Mouse (Mus musculus) cerebellum, adult 2 months (tissue): ENCODE measurements around the gene Ms4a2. TPM values are rescaled to one million over a fixed set of nuclear protein-coding genes. Genes with fewer than 3 reads are reported as not detected.

ENCODE experiments used
- DNase-seq, 2 experiments: peaks; one replicate each; pipeline ENCODE4 v3.0.0; 2021
- H3K27ac ChIP-seq: fragments of 200-500 bp; 2 replicates; pipeline ENCODE4 v1.5.1; 2012; ENCODE audit warnings: low read length, control low read depth, inconsistent platforms; ENCODE audit not compliant: insufficient read depth
- H3K27me3 ChIP-seq: fragments of 200-500 bp; 2 replicates; pipeline ENCODE4 v1.6.1; 2012; ENCODE audit warnings: inconsistent platforms, mild to moderate bottlenecking, low read length, moderate library complexity; ENCODE audit not compliant: control insufficient read depth, insufficient read depth
- H3K4me1 ChIP-seq: fragments of 200-500 bp; 2 replicates; pipeline ENCODE4 v1.6.1; 2011; ENCODE audit warnings: low read length; ENCODE audit not compliant: control insufficient read depth, insufficient read depth
- H3K4me3 ChIP-seq: fragments of 200-500 bp; replicated peaks from 2 replicates; pipeline ENCODE3; 2011; ENCODE audit warnings: mild to moderate bottlenecking, low read depth, low read length, control low read depth; ENCODE audit not compliant: insufficient read depth
- CTCF ChIP-seq: fragments of 200-500 bp; IDR thresholded peaks from 2 replicates; pipeline ENCODE4 v1.5.1; 2011; ENCODE audit warnings: low read depth, mild to moderate bottlenecking, control low read depth, low read length, moderate library complexity, borderline replicate concordance; ENCODE audit not compliant: insufficient read depth
- POLR2A ChIP-seq: fragments of 200-500 bp; IDR thresholded peaks from 2 replicates; pipeline ENCODE4 v1.6.1; 2011; ENCODE audit warnings: low read length, control low read depth, borderline replicate concordance; ENCODE audit not compliant: insufficient read depth
- WGBS: fragments of 180-500 bp; shearing (Covaris S2); methylation state at CpG from one replicate; pipeline ENCODE4 v1.1.7; 2018; 5-methylcytosine and 5-hydroxymethylcytosine counted together
- polyA plus RNA-seq: library from polyadenylated mRNA; depleted of rRNA; stranded (reverse); fragments of >200 nt; gene quantifications from 2 replicates; pipeline ENCODE4 v1.2.3, GENCODE M21; 2012; rRNA removed

Ms4a2 gene
- not detected in 2 replicates for polyA plus RNA-seq

- TF ChIP-seq CTCF (no peak), POLR2A (no peak)
- Histone ChIP-seq H3K4me3 (no peak within 1 kb of the TSS), H3K27ac (no peak within 1 kb of the TSS), H3K4me1 (no peaks in the 10 kb centered on the region), H3K27me3 (no peaks in the 10 kb centered on the region)
- WGBS: 90% methylated on average over 2 of the region's 2 CpGs
- DNase-seq: no peak
Measured at GRCm38 (mm10) chr19:11623551-11623950, at the start of gene Ms4a2. Ms4a2 (minus strand) TSS chr19:11623719.

DNA sequence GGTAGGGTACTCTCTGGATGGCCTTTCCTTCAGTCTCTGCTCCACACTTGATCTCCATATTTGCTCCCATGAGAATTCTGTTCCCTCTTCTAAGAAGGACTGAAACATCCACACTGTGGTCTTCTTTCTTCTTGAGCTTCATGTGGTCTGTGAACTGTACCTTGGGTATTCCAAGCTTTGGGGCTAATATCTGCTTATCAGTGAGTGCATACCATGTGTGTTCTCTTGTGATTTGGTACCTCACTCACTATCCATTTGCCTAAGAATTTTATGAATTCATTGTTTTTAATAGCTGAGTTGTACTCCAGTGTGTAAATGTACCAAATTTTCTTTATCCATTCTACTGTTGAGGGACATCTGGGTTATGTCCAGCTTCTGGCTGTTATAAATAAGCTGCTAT is 38.0 kb upstream of the Ms4a2 start:
- no peak for DNase-seq
- Histone ChIP-seq H3K4me1 (no peaks in the 10 kb centered on the region), H3K27ac (no peak overlapping the region), H3K27me3 (no peaks in the 10 kb centered on the region), H3K4me3 (no peak overlapping the region)
- TF ChIP-seq CTCF: no peak
- no peak for TF ChIP-seq POLR2A

GRCm38 (mm10) chr19:11660459-11660858 is 36.9 kb upstream of the Ms4a2 start, which contains the start of gene Oosp2:
Oosp2 (minus strand) TSS chr19:11660559.
- Histone ChIP-seq H3K4me3 (no peak within 1 kb of the TSS), H3K27ac (no peak within 1 kb of the TSS), H3K4me1 (no peaks in the 10 kb centered on the region), H3K27me3 (no peaks in the 10 kb centered on the region)
- WGBS: 85% methylated on average over 5 of the region's 5 CpGs
- TF ChIP-seq CTCF (no peak), POLR2A (no peak)
- no peak for DNase-seq

- Histone ChIP-seq H3K4me3 (no peak overlapping the region), H3K27me3 (no peaks in the 10 kb centered on the region), H3K4me1 (no peaks in the 10 kb centered on the region), H3K27ac (no peak overlapping the region)
- TF ChIP-seq POLR2A (no peak), CTCF (no peak)
- DNase-seq: no peak
- 60% methylated on average over 2 of the region's 2 CpGs for WGBS
Measured at GRCm38 (mm10) chr19:11659142-11659541, 35.6 kb upstream of the Ms4a2 start.

DNA sequence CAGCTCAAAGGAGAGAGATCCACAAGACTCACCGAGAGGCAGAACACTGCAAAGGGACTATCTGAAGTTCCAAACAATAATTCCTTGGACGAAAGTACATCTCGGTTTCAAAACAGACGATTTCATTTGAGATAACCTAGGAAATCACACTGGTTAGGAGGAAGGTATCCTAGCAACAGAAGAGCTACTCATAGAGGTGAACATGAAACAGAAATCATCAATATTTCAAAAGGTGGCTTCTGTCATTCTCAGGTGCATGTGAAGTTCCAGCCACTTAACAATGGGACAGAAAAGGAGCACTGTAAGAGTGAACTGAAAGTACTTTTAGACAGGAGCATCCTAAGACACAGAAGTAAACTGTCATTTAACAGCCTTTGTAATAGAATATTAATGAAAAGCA is 26.0 kb upstream of the Ms4a2 start:
- no peak for TF ChIP-seq CTCF
- Histone ChIP-seq H3K27me3 (no peaks in the 10 kb centered on the region), H3K27ac (no peak overlapping the region), H3K4me3 (no peak overlapping the region), H3K4me1 (no peaks in the 10 kb centered on the region)
- 70% methylated on average over 4 of the region's 4 CpGs for WGBS
- no peak for DNase-seq

- Histone ChIP-seq H3K27ac (no peak overlapping the region), H3K4me1 (no peaks in the 10 kb centered on the region), H3K27me3 (no peaks in the 10 kb centered on the region), H3K4me3 (no peak overlapping the region)
- WGBS: 75% methylated on average over 3 of the region's 3 CpGs
- DNase-seq: no peak
- no peak for TF ChIP-seq CTCF
- TF ChIP-seq POLR2A: no peak
Measured at GRCm38 (mm10) chr19:11646166-11646565, 22.6 kb upstream of the Ms4a2 start.

GRCm38 (mm10) chr19:11640732-11641131 is 17.2 kb upstream of the Ms4a2 start, which contains the start of gene Ms4a3:
Ms4a3 (minus strand) TSS chr19:11640851.
- TF ChIP-seq CTCF: no peak
- no peak for TF ChIP-seq POLR2A
- WGBS: 58% methylated on average over 1 of the region's 1 CpGs
- H3K27me3 ChIP-seq: no peaks in the 10 kb centered on the region

DNA sequence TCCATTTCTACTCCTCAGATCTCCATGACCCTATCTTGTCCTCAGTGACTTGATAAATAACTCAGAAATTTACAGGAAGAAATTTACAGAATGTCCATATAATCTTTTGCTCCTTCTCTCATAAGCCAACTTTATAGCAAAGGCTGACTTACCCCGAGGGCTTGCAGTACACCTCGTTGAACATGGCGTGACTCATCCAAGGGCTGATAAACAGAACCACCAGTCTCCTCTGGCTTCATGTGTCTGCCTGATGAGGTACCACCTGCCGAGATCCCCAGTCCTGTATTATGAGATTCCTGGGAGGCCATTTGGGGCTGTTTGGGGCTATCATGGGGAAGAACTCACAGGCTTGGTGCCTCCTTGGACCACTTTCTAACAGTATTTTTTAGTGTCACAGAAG is 15.5 kb upstream of the Ms4a2 start:
- Histone ChIP-seq H3K27ac (no peak overlapping the region), H3K4me1 (no peaks in the 10 kb centered on the region), H3K27me3 (no peaks in the 10 kb centered on the region), H3K4me3 (no peak overlapping the region)
- 71% methylated on average over 4 of the region's 4 CpGs for WGBS
- no peak for DNase-seq
- TF ChIP-seq CTCF (no peak), POLR2A (no peak)

More at GRCm38 (mm10) chr19:11640732-11641131, 17.2 kb upstream of the Ms4a2 start, which contains the start of gene Ms4a3:
- H3K4me1 ChIP-seq: no peaks in the 10 kb centered on the region
- H3K4me3 ChIP-seq: no peak within 1 kb of the TSS
- no peak within 1 kb of the TSS for H3K27ac ChIP-seq
- no peak for DNase-seq
